Comparison of ENCODE assay signal across 13 mouse cellular contexts in the genomic region with DNA sequence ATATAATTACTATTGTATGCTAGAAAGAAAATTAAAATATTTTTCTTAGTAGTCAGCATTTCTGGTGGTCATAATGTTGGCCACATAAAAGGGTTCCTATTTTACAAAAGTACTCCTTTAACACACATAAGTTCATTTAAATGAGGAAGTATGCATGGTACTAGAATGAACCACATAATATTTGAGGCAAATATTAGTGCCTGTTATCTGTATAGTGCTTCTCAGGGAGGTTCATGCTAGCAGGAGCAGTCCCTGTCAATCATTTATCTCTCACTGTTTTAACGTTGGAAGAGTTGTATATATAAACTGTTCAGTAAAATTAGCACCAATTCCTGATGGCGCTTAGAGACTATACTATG.
"Had no signal": no experiment of that assay in that cellular context is flagged by ENCODE, and none has a peak within 500 bp of the region (broad histone marks: within the 10 kb centered on the region; RNA-seq: fewer than 3 reads in every experiment).

No protein-coding gene starts in this region.

- H3K4me1 ChIP-seq: intestine, embryonic 15.5 days; limb, embryonic 15.5 days; megakaryocyte, embryonic 14.5 days; neural tube, embryonic 15.5 days had no signal

- H3K9ac ChIP-seq: intestine, embryonic 15.5 days; limb, embryonic 15.5 days; lung, embryonic 14.5 days; neural tube, embryonic 15.5 days had no signal

- H3K36me3 ChIP-seq: intestine, embryonic 15.5 days; limb, embryonic 15.5 days; neural tube, embryonic 15.5 days had no signal

- H3K4me3 ChIP-seq: intestine, embryonic 15.5 days; limb, embryonic 15.5 days; megakaryocyte, embryonic 14.5 days; myocyte; neural tube, embryonic 15.5 days had no signal

- H3K9me3 ChIP-seq: intestine, embryonic 15.5 days; limb, embryonic 15.5 days; megakaryocyte, embryonic 14.5 days; neural tube, embryonic 15.5 days had no signal

- DNase-seq: kidney, adult 18-20 months; kidney, postnatal 10 days; lung, embryonic 14.5 days; lung, postnatal 14 days; right cerebral cortex, adult 18-20 months; right cerebral cortex, postnatal 25 days; thymus, postnatal 4 days had no signal

- ATAC-seq: intestine, embryonic 15.5 days had no signal

- H3K27ac ChIP-seq: intestine, embryonic 15.5 days; limb, embryonic 15.5 days; neural tube, embryonic 15.5 days had no signal

- H3K27me3 ChIP-seq: intestine, embryonic 15.5 days; limb, embryonic 15.5 days; megakaryocyte, embryonic 14.5 days; neural tube, embryonic 15.5 days had no signal

- H3K4me2 ChIP-seq: intestine, embryonic 15.5 days; limb, embryonic 15.5 days; lung, embryonic 14.5 days; midbrain, embryonic 11.5 days; neural tube, embryonic 15.5 days had no signal
